Mouse (Mus musculus) embryonic facial prominence, embryonic 14.5 days (tissue): Measurements from ENCODE around the gene Mmadhc. TPM values are rescaled to one million over a fixed set of nuclear protein-coding genes. Genes with fewer than 3 reads are reported as not detected.
A peak's percentile ranks its signal among the peaks of the same experiment; 100 is the strongest.

Experiments
- ATAC-seq: fragments of 200-750 bp; cut with Nextera tagmentation; 2 replicates; pipeline ENCODE4 v1.8.0; 2017; ENCODE audit warnings: low read depth, moderate number of reproducible peaks, moderate TSS enrichment
- DNase-seq: peaks from one replicate; pipeline ENCODE4 v3.0.0-alpha.2; 2015; ENCODE audit warnings: low spot score
- H3K27ac ChIP-seq: fragments of 300-500 bp; sonication (generic); replicated peaks from 2 replicates; pipeline ENCODE4 v1.5.1; 2014; ENCODE audit warnings: low read depth, mild to moderate bottlenecking, low read length, moderate library complexity
- H3K27me3 ChIP-seq: fragments of 300-500 bp; sonication (generic); replicated peaks from 2 replicates; pipeline ENCODE4 v1.6.1; 2014; ENCODE audit warnings: low read length; ENCODE audit not compliant: control insufficient read depth, insufficient read depth
- H3K36me3 ChIP-seq: fragments of 300-500 bp; sonication (generic); 2 replicates; pipeline ENCODE4 v1.6.1; 2014; ENCODE audit warnings: low read length, mixed read lengths; ENCODE audit not compliant: control insufficient read depth, insufficient read depth
- H3K4me1 ChIP-seq: fragments of 300-500 bp; sonication (generic); 2 replicates; pipeline ENCODE4 v1.6.1; 2014; ENCODE audit warnings: antibody characterized with exemption, low read length; ENCODE audit not compliant: control insufficient read depth, insufficient read depth
- H3K4me2 ChIP-seq: fragments of 300-500 bp; sonication (generic); 2 replicates; pipeline ENCODE4 v1.6.1; 2014; ENCODE audit warnings: low read depth, mild to moderate bottlenecking, low read length, moderate library complexity, mixed read lengths
- H3K4me3 ChIP-seq: fragments of 300-500 bp; sonication (generic); 2 replicates; pipeline ENCODE4 v1.5.1; 2014; ENCODE audit warnings: low read depth, mild to moderate bottlenecking, low read length
- H3K9ac ChIP-seq: fragments of 300-500 bp; sonication (generic); 2 replicates; pipeline ENCODE4 v1.6.1; 2014; ENCODE audit warnings: low read depth, mild to moderate bottlenecking, low read length, moderate library complexity, mixed read lengths
- H3K9me3 ChIP-seq: fragments of 300-500 bp; sonication (generic); 2 replicates; pipeline ENCODE4 v1.6.1; 2016; ENCODE audit warnings: low read length; ENCODE audit not compliant: control insufficient read depth
- WGBS: fragments of 180-500 bp; shearing (Covaris S2); extraction: QIAGEN DNeasy Blood & Tissue Kit; methylation state at CpG from one replicate; pipeline ENCODE4 v1.1.7; 2014; 5-methylcytosine and 5-hydroxymethylcytosine counted together
- polyA plus RNA-seq: library from polyadenylated mRNA; unstranded; fragments of >200 nt; fragmentation: Nextera tagmentation; extraction: Ambion mirVana; gene quantifications from 2 replicates; pipeline ENCODE4 v1.2.1, GENCODE M21; 2014

Mmadhc gene
- polyA plus RNA-seq, 1 experiment from 2014 or later, result 160 TPM

- no peaks in the 10 kb centered on the region for H3K27me3 ChIP-seq
- ATAC-seq, result peak; percentile 57; the same call in 1 of the 2 replicates
- no peak overlapping the region for H3K4me2 ChIP-seq
- H3K4me1 ChIP-seq, result no peaks in the 10 kb centered on the region
- H3K9me3 ChIP-seq, result no peaks in the 10 kb centered on the region
- H3K36me3 ChIP-seq, result no peaks in the 10 kb centered on the region
- WGBS, result 82% methylated on average over 1 of the region's 1 CpGs
- peak; percentile 60 for DNase-seq
- no peak overlapping the region for H3K4me3 ChIP-seq
- H3K27ac ChIP-seq, result no peak overlapping the region
- no peak overlapping the region for H3K9ac ChIP-seq
These were observed 8.4 kb upstream of the Mmadhc start for GRCm38 (mm10) chr2:50304824-50305577.

DNA sequence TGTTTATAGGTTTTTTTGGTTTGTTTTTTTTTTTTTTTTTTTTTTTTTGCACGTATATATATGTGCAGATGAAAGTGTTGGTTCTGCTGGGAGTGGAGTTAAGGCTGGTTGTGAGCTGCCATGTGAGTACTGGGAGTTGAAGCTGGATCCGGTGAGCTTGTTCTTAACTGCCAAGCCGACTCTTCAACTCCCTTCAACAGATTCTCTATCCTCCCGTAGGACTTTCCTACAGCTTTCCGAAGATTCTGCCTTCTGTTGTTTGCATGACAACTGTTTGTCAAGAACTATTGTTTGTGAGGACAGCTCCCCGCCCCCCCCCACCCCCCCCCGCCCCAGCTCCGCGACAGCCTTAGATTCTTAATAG, 368 bp upstream of the Mmadhc start:
- DNase-seq, result no peak
- Histone ChIP-seq H3K9ac (peak overlapping the region; percentile 47; the same call in 1 of the 2 replicates), H3K27ac (no peak overlapping the region), H3K4me2 (peak overlapping the region; percentile 67), H3K9me3 (no peaks in the 10 kb centered on the region), H3K4me1 (peaks cover 18% of the 10 kb centered on the region), H3K4me3 (peak overlapping the region; percentile 82), H3K36me3 (0 out of 2 replicates have a peak, but pooled peaks cover 3% of the 10 kb centered on the region), H3K27me3 (no peaks in the 10 kb centered on the region)
- WGBS, result 4% methylated on average over 9 of the region's 9 CpGs
- no peak for ATAC-seq

GRCm38 (mm10) chr2:50295562-50295961, 1.0 kb downstream of the Mmadhc start:
- WGBS, result 34% methylated on average over 5 of the region's 5 CpGs
- no peak overlapping the region for H3K27ac ChIP-seq
- H3K9me3 ChIP-seq, result no peaks in the 10 kb centered on the region
- no peak for ATAC-seq
- DNase-seq, result no peak
- peak overlapping the region; percentile 82 for H3K4me3 ChIP-seq
- peak overlapping the region; percentile 79 for H3K4me2 ChIP-seq
- peak overlapping the region; percentile 94 for H3K9ac ChIP-seq
- H3K36me3 ChIP-seq, result peaks cover 12% of the 10 kb centered on the region
- no peaks in the 10 kb centered on the region for H3K27me3 ChIP-seq
- peaks cover 18% of the 10 kb centered on the region for H3K4me1 ChIP-seq

GRCm38 (mm10) chr2:50294084-50294483, 2.5 kb downstream of the Mmadhc start:
- no peak for DNase-seq
- Histone ChIP-seq H3K9me3 (no peaks in the 10 kb centered on the region), H3K27me3 (no peaks in the 10 kb centered on the region), H3K27ac (no peak overlapping the region), H3K36me3 (peaks cover 26% of the 10 kb centered on the region), H3K9ac (no peak overlapping the region), H3K4me2 (peak overlapping the region; percentile 79; the same call in 1 of the 2 replicates), H3K4me3 (no peak overlapping the region; the same call in 1 of the 2 replicates), H3K4me1 (peaks cover 18% of the 10 kb centered on the region)
- 76% methylated on average over 2 of the region's 2 CpGs for WGBS
- ATAC-seq, result no peak

GRCm38 (mm10) chr2:50293572-50293971, 3.0 kb downstream of the Mmadhc start:
- peaks cover 18% of the 10 kb centered on the region for H3K4me1 ChIP-seq
- H3K27ac ChIP-seq, result no peak overlapping the region
- no peak overlapping the region for H3K9ac ChIP-seq
- 84% methylated on average over 3 of the region's 3 CpGs for WGBS
- no peaks in the 10 kb centered on the region for H3K9me3 ChIP-seq
- no peak overlapping the region for H3K4me3 ChIP-seq
- ATAC-seq, result no peak
- peaks cover 32% of the 10 kb centered on the region for H3K36me3 ChIP-seq
- no peak overlapping the region for H3K4me2 ChIP-seq
- no peaks in the 10 kb centered on the region for H3K27me3 ChIP-seq
- no peak for DNase-seq

GRCm38 (mm10) chr2:50291901-50292300, 4.7 kb downstream of the Mmadhc start:
- WGBS, result 68% methylated on average over 2 of the region's 2 CpGs
- Histone ChIP-seq H3K4me2 (no peak overlapping the region), H3K27me3 (no peaks in the 10 kb centered on the region), H3K9me3 (no peaks in the 10 kb centered on the region), H3K4me1 (peaks cover 14% of the 10 kb centered on the region), H3K4me3 (no peak overlapping the region), H3K9ac (no peak overlapping the region), H3K27ac (no peak overlapping the region), H3K36me3 (peaks cover 48% of the 10 kb centered on the region)
- ATAC-seq, result no peak
- no peak for DNase-seq

DNA sequence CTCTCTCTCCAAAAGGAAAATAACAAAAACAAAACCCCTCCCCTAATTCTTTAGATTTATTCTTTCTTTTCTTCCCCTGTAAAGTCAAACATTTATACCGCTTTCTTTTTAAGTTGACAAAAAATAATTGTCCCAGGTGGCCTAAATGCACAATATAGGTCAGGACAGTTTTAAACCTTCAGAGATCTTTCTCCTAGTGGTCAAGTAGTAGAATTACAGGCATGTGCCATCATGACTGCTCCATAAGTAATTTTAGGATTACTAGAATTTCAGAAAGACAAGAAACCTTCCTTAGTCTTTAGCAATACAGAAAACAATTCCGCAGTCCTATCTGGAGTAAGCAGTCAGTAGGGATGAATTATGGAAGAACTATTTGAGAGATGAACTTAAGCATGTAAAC, 5.8 kb downstream of the Mmadhc start:
- no peaks in the 10 kb centered on the region for H3K27me3 ChIP-seq
- ATAC-seq (no peak), DNase-seq (no peak)
- H3K4me1 ChIP-seq, result peaks cover 14% of the 10 kb centered on the region
- H3K27ac ChIP-seq, result no peak overlapping the region
- H3K9ac ChIP-seq, result no peak overlapping the region
- WGBS, result 95% methylated on average over 2 of the region's 2 CpGs
- no peak overlapping the region for H3K4me2 ChIP-seq
- H3K9me3 ChIP-seq, result no peaks in the 10 kb centered on the region
- peaks cover 58% of the 10 kb centered on the region for H3K36me3 ChIP-seq
- no peak overlapping the region for H3K4me3 ChIP-seq

DNA sequence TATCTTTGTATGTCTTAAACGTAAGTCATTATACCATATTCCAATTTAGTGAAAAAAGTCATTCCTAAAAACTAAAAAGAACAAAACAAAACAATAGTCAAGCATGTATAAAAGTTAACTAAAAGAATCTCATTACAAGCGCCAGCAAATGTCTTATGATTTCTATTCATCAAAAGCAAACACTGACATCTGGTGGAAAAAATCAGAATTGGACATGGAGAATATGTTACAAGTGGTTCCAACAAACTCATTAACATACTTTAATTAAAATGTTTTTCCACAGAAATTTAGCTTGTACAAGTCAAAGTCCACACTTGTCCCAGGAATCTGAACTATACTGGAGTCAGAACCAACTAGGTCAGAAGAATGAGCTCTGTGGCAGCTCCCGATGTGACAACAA, 11.8 kb downstream of the Mmadhc start:
- DNase-seq, result peak; percentile 67
- ATAC-seq, result no peak
- Histone ChIP-seq H3K27me3 (no peaks in the 10 kb centered on the region), H3K27ac (no peak overlapping the region), H3K9ac (no peak overlapping the region), H3K4me2 (no peak overlapping the region), H3K9me3 (no peaks in the 10 kb centered on the region), H3K4me1 (no peaks in the 10 kb centered on the region), H3K4me3 (no peak overlapping the region), H3K36me3 (peaks cover 76% of the 10 kb centered on the region)
- 76% methylated on average over 3 of the region's 3 CpGs for WGBS

DNA sequence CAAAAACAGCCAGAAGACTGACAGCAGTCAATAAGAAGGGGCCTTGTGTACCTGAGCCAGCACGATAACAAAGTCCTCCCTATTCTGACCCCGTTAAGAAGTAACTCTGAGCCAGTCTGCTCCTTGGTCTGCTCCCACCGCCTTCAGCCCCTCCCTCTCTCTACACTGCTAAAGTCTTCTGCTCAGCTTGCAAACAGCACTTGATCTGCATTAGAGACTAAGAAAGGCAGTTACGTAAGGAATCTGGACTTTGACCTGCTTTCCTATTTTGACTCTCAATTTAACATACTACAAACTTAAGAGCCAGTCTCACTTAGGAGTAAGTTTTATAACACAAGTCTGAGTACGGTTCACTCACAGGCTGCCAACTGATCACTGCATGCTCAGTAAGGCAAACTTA, 12.6 kb downstream of the Mmadhc start:
- ATAC-seq (no peak), DNase-seq (no peak)
- Histone ChIP-seq H3K4me3 (no peak overlapping the region), H3K9ac (no peak overlapping the region), H3K27ac (no peak overlapping the region), H3K9me3 (no peaks in the 10 kb centered on the region), H3K36me3 (peaks cover 77% of the 10 kb centered on the region), H3K27me3 (no peaks in the 10 kb centered on the region), H3K4me2 (no peak overlapping the region), H3K4me1 (no peaks in the 10 kb centered on the region)
- 86% methylated on average over 5 of the region's 5 CpGs for WGBS
